Mouse (Mus musculus): ENCODE results near the gene Eif4a3.

DNA sequence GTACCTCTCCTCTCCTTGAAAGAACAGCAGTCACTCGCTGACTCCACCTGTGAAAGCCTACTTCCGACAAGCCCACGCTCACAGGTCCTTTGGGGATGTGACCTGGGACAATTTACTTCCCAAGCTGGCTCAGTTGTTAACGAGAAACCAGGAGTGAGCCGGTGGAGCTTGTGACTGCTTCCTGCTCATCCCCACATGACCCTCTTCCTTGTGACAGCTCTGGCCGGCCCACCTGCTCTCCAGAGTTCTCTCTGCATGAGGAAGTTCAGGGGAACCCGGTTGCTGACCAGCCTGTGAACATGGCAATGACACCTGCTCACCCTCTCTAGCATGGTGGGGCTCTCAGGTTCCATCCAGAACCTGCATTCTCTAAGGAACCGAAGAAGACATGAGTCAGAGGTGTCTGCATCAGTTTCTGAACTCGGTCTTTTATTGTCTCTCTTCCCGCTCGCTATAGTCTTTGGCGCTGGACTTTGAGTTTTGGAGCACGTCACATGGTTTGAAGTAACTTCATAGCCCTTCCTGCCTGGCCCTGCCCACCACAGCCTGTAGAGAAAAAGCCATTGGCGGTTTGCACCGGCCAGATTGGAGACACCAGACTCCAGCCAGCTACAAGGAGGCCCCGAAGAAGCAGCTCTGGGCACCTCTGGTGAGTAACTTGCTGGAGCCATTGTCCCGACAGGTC lies 14.5 kb upstream of the Eif4a3 start:
- no peak for TF ChIP-seq CTCF (IDR thresholded peaks at IDR 0.05; ENCODE audit: low read depth)
- no peak for TF ChIP-seq EP300 (IDR thresholded peaks at IDR 0.05; ENCODE audit: low read depth)
